Mouse (Mus musculus): ENCODE measurements at regions not wholly inside any gene's neighbourhood (a gene's known extent, or its start where the extent isn't known, plus 50 kb on each side); places are given as distances from the start of the nearest gene placed in this dataset.

- DNase-seq = no peak
Measured at GRCm38 (mm10) chr2:167751585-167751984, 62.0 kb upstream of the Tmem189 start.

- DNase-seq = no peak
Measured at GRCm38 (mm10) chr2:167748297-167748696, 58.7 kb upstream of the Tmem189 start.

GRCm38 (mm10) chr2:167747164-167747843, 57.7 kb upstream of the Tmem189 start:
- DNase-seq = no peak

- no peak for DNase-seq
Measured at GRCm38 (mm10) chr2:167746344-167746743, 56.7 kb upstream of the Tmem189 start.

- DNase-seq = no peak
Measured at GRCm38 (mm10) chr2:167745409-167745808, 55.8 kb upstream of the Tmem189 start.

- no peak for DNase-seq
Measured at GRCm38 (mm10) chr2:167744080-167744479, 54.5 kb upstream of the Tmem189 start.

- DNase-seq = no peak
Measured at GRCm38 (mm10) chr2:167742479-167742878, 52.9 kb upstream of the Tmem189 start.

GRCm38 (mm10) chr2:167740516-167741189, 51.0 kb upstream of the Tmem189 start:
- no peak for DNase-seq

Measured in layer of hippocampus, adult 9-11 months (tissue).